Mouse (Mus musculus): ENCODE data around the gene Fgb. TPM values are rescaled to one million over a fixed set of nuclear protein-coding genes. Genes with fewer than 3 reads are reported as not detected.

Gene Fgb
- 2.8 and 6.1 TPM in 2 replicates for polyA plus RNA-seq (2015; fragmentation: Nextera tagmentation; extraction: Ambion mirVana)

DNA sequence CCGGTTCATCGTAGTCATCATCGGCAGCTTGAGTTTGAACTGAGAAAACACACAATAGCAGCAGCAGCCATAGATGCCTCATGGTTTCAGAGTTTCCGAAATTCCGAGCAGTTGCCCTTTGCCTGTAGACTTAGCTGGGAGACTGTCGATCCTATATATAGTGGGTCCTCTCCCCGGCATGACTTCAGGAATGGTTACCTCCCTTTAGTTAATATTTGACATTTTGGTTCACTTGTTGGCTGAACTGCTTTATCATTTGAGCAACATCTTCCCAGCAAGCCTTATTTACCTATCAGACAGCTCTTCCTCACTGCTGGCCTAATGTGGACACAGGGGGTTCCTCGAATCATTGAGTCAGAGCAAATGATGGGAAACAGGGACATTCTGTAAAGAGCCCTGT lies at the start of gene Fgb:
Gene Fgb (minus strand): TSS at position 184 of the 400 bp plus-strand sequence.
- no peaks in the 10 kb centered on the region for H3K36me3 ChIP-seq (ENCODE audit: control insufficient read depth, insufficient read depth, low read length)
- ATAC-seq (ENCODE audit: low FRiP score, low TSS enrichment) (no peak), DNase-seq (ENCODE audit: low spot score) (no peak)
- no peaks in the 10 kb centered on the region for H3K27me3 ChIP-seq (ENCODE audit: control insufficient read depth, insufficient read depth, low read length)
- whole genome bisulfite sequencing: 78% methylated on average over 8 of the region's 8 CpGs
- no peak within 1 kb of the TSS for H3K4me2 ChIP-seq (replicated peaks; ENCODE audit: low read depth)
- H3K4me1 ChIP-seq (replicated peaks; ENCODE audit: control insufficient read depth, insufficient read depth): no peaks in the 10 kb centered on the region
- H3K4me3 ChIP-seq (ENCODE audit: low read depth, low read length): no peak within 1 kb of the TSS
- TF ChIP-seq CTCF (IDR thresholded peaks at IDR 0.05; ENCODE audit: low read depth) (no peak), EP300 (optimal IDR thresholded peaks at IDR 0.05) (no peak)
- H3K9me3 ChIP-seq (ENCODE audit: control insufficient read depth, low read length): no peaks in the 10 kb centered on the region
- no peak within 1 kb of the TSS for H3K9ac ChIP-seq (ENCODE audit: low read length)
- H3K27ac ChIP-seq (replicated peaks): no peak within 1 kb of the TSS

DNA sequence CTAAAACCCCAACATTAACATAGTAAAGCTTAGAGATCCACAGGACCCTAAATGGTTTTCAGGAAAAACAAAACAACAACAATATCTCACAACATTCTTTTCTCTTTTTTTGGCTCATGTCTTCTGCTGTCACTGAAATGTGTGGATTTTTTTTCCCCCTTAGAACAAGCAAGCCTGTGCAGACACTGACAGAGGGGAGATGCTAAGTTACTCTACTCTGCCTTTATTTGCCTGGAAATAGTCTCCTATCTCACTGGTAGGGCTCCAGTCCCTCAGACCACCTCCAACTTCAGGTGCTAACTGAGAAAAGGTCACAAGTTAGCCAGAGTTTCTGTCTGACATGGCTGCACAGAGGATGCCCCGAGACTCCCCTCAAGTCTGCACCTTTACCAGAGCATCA lies 49.5 kb upstream of the Fgb start:
- Histone ChIP-seq H3K9ac (ENCODE audit: low read length) (no peak overlapping the region; the same call in 1 of the 2 replicates), H3K4me3 (ENCODE audit: low read depth, low read length) (0 out of 2 replicates have a peak overlapping the region, but pooled peaks have one; percentile 23), H3K36me3 (ENCODE audit: control insufficient read depth, insufficient read depth, low read length) (no peaks in the 10 kb centered on the region), H3K4me2 (replicated peaks; ENCODE audit: low read depth) (peak overlapping the region; percentile 41), H3K27ac (replicated peaks) (no peak overlapping the region), H3K4me1 (replicated peaks; ENCODE audit: control insufficient read depth, insufficient read depth) (no peaks in the 10 kb centered on the region), H3K9me3 (ENCODE audit: control insufficient read depth, low read length) (no peaks in the 10 kb centered on the region), H3K27me3 (ENCODE audit: control insufficient read depth, insufficient read depth, low read length) (no peaks in the 10 kb centered on the region)
- DNase-seq (ENCODE audit: low spot score) (no peak), ATAC-seq (ENCODE audit: low FRiP score, low TSS enrichment) (no peak)
- no peak for TF ChIP-seq CTCF (IDR thresholded peaks at IDR 0.05; ENCODE audit: low read depth)
- TF ChIP-seq EP300 (optimal IDR thresholded peaks at IDR 0.05): no peak
- WGBS: 100% methylated on average over 1 of the region's 1 CpGs

DNA sequence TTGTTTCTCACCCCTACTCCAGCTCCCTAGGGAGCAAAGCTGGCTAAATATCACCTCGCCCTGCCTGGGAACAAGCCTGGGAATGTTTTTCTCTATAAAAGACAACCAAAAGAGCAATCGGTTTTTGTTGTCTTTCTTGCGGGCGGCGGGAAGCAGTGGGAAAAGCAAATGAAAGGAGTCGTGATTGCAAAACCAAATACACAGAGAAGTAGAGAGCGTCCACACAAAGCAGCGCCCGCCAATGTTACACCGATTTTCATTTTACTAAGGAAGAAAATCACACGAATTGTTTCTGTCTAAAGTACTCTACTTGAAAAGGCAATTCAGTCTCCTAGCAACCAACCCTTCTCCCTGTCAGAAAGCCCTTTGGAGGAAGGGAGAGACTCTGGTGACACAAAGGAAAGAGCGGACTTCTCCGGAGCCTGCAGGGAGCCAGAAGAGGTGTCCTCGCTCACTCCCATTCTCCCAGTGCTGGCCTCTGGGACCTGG lies 48.9 kb upstream of the Fgb start:
- Histone ChIP-seq H3K9ac (ENCODE audit: low read length) (no peak overlapping the region; the same call in 1 of the 2 replicates), H3K4me1 (replicated peaks; ENCODE audit: control insufficient read depth, insufficient read depth) (no peaks in the 10 kb centered on the region), H3K4me3 (ENCODE audit: low read depth, low read length) (peak overlapping the region; percentile 23; the same call in 1 of the 2 replicates), H3K27ac (replicated peaks) (no peak overlapping the region), H3K36me3 (ENCODE audit: control insufficient read depth, insufficient read depth, low read length) (no peaks in the 10 kb centered on the region), H3K4me2 (replicated peaks; ENCODE audit: low read depth) (peak overlapping the region; percentile 41), H3K9me3 (ENCODE audit: control insufficient read depth, low read length) (no peaks in the 10 kb centered on the region), H3K27me3 (ENCODE audit: control insufficient read depth, insufficient read depth, low read length) (no peaks in the 10 kb centered on the region)
- ATAC-seq (ENCODE audit: low FRiP score, low TSS enrichment) (no peak), DNase-seq (ENCODE audit: low spot score) (no peak)
- TF ChIP-seq EP300 (optimal IDR thresholded peaks at IDR 0.05): no peak
- no peak for TF ChIP-seq CTCF (IDR thresholded peaks at IDR 0.05; ENCODE audit: low read depth)
- 14% methylated on average over 14 of the region's 14 CpGs for WGBS

- H3K36me3 ChIP-seq (ENCODE audit: control insufficient read depth, insufficient read depth, low read length): no peaks in the 10 kb centered on the region
- H3K4me2 ChIP-seq (replicated peaks; ENCODE audit: low read depth): no peak overlapping the region
- ATAC-seq (ENCODE audit: low FRiP score, low TSS enrichment) (no peak), DNase-seq (ENCODE audit: low spot score) (no peak)
- TF ChIP-seq EP300 (optimal IDR thresholded peaks at IDR 0.05): no peak
- no peak for TF ChIP-seq CTCF (IDR thresholded peaks at IDR 0.05; ENCODE audit: low read depth)
- no peaks in the 10 kb centered on the region for H3K27me3 ChIP-seq (ENCODE audit: control insufficient read depth, insufficient read depth, low read length)
- H3K9me3 ChIP-seq (ENCODE audit: control insufficient read depth, low read length): no peaks in the 10 kb centered on the region
- H3K9ac ChIP-seq (ENCODE audit: low read length): no peak overlapping the region
- 83% methylated on average over 6 of the region's 6 CpGs for WGBS
- no peak overlapping the region for H3K4me3 ChIP-seq (ENCODE audit: low read depth, low read length)
- no peak overlapping the region for H3K27ac ChIP-seq (replicated peaks)
- no peaks in the 10 kb centered on the region for H3K4me1 ChIP-seq (replicated peaks; ENCODE audit: control insufficient read depth, insufficient read depth)
Observed at GRCm38 (mm10) chr3:83097586-83097985, 47.9 kb upstream of the Fgb start.

- Histone ChIP-seq H3K27me3 (ENCODE audit: control insufficient read depth, insufficient read depth, low read length) (no peaks in the 10 kb centered on the region), H3K4me1 (replicated peaks; ENCODE audit: control insufficient read depth, insufficient read depth) (no peaks in the 10 kb centered on the region), H3K36me3 (ENCODE audit: control insufficient read depth, insufficient read depth, low read length) (no peaks in the 10 kb centered on the region), H3K9me3 (ENCODE audit: control insufficient read depth, low read length) (no peaks in the 10 kb centered on the region), H3K27ac (replicated peaks) (no peak overlapping the region), H3K4me3 (ENCODE audit: low read depth, low read length) (peak overlapping the region; percentile 32), H3K9ac (ENCODE audit: low read length) (0 out of 2 replicates have a peak overlapping the region, but pooled peaks have one; percentile 14), H3K4me2 (replicated peaks; ENCODE audit: low read depth) (peak overlapping the region; percentile 49)
- DNase-seq (ENCODE audit: low spot score): peak; percentile 67
- TF ChIP-seq EP300 (optimal IDR thresholded peaks at IDR 0.05) (no peak), CTCF (IDR thresholded peaks at IDR 0.05; ENCODE audit: low read depth) (peak; percentile 98)
- peak; percentile 65 for ATAC-seq (ENCODE audit: low FRiP score, low TSS enrichment)
- under 1% methylated on average over 11 of the region's 11 CpGs for WGBS
Observed at GRCm38 (mm10) chr3:83080567-83081055, 30.9 kb upstream of the Fgb start.

- Histone ChIP-seq H3K36me3 (ENCODE audit: control insufficient read depth, insufficient read depth, low read length) (no peaks in the 10 kb centered on the region), H3K9ac (ENCODE audit: low read length) (no peak overlapping the region), H3K4me3 (ENCODE audit: low read depth, low read length) (no peak overlapping the region), H3K9me3 (ENCODE audit: control insufficient read depth, low read length) (no peaks in the 10 kb centered on the region), H3K4me2 (replicated peaks; ENCODE audit: low read depth) (no peak overlapping the region), H3K4me1 (replicated peaks; ENCODE audit: control insufficient read depth, insufficient read depth) (no peaks in the 10 kb centered on the region), H3K27me3 (ENCODE audit: control insufficient read depth, insufficient read depth, low read length) (no peaks in the 10 kb centered on the region), H3K27ac (replicated peaks) (no peak overlapping the region)
- 38% methylated on average over 2 of the region's 3 CpGs for WGBS
- ATAC-seq (ENCODE audit: low FRiP score, low TSS enrichment) (no peak), DNase-seq (ENCODE audit: low spot score) (no peak)
- TF ChIP-seq EP300 (optimal IDR thresholded peaks at IDR 0.05) (no peak), CTCF (IDR thresholded peaks at IDR 0.05; ENCODE audit: low read depth) (no peak)
Observed at GRCm38 (mm10) chr3:83076563-83076962, 26.9 kb upstream of the Fgb start.
